Comparison of ENCODE assay signal across 17 mouse cellular contexts in genomic region chr8:90241461-90241860, GRCm38 (mm10).
A peak's percentile ranks its signal among the peaks of the same experiment; 100 is the strongest.
DNase-seq lines count a peak whose midpoint lies in the region; ATAC-seq and TF ChIP-seq lines count a peak whose summit lies in the region.
"Had no signal": no experiment of that assay in that cellular context is flagged by ENCODE, and none has a peak within 500 bp of the region (broad histone marks: within the 10 kb centered on the region; RNA-seq: fewer than 3 reads in every experiment).

No protein-coding gene starts in this region.

- no peaks in the 10 kb centered on the region for H3K9me3 ChIP-seq in heart, embryonic 10.5 days
- H3K9me3 ChIP-seq in midbrain, embryonic 14.5 days (ENCODE audit: control insufficient read depth, low read length), result no peaks in the 10 kb centered on the region
- no peaks in the 10 kb centered on the region for H3K9me3 ChIP-seq in midbrain, embryonic 15.5 days
- H3K9me3 ChIP-seq: embryonic facial prominence, embryonic 10.5 days; embryonic facial prominence, embryonic 12.5 days; forebrain, embryonic 13.5 days had no signal

- TF ChIP-seq POLR2A in brain, embryonic 14.5 days (IDR thresholded peaks at IDR 0.05; ENCODE audit: borderline replicate concordance, extremely low read depth, insufficient read depth, insufficient read length, poor library complexity, severe bottlenecking), result no peak

- WGBS in heart, embryonic 10.5 days, result 81% methylated on average over 4 of the region's 4 CpGs
- 38% methylated on average over 4 of the region's 4 CpGs for WGBS in midbrain, embryonic 14.5 days
- 39% methylated on average over 4 of the region's 4 CpGs for WGBS in midbrain, embryonic 15.5 days

- TF ChIP-seq CTCF in brain, embryonic 14.5 days (IDR thresholded peaks at IDR 0.05; ENCODE audit: borderline replicate concordance, extremely low read depth, insufficient read depth, insufficient read length), result no peak

- H3K9ac ChIP-seq in midbrain, embryonic 14.5 days (replicated peaks; ENCODE audit: low read length), result no peak overlapping the region
- no peak overlapping the region for H3K9ac ChIP-seq in midbrain, embryonic 15.5 days
- H3K9ac ChIP-seq: embryonic facial prominence, embryonic 12.5 days; forebrain, embryonic 13.5 days had no signal

- DNase-seq in heart, adult 11 months, result peak; percentile 24
- no peak for DNase-seq in heart, embryonic 10.5 days (ENCODE audit: low spot score)
- DNase-seq in midbrain, embryonic 14.5 days, result peak; percentile 43
- DNase-seq in brain, embryonic 14.5 days (ENCODE audit: low read depth), result peak; percentile 78
- no peak for DNase-seq in spleen, postnatal 14 days (ENCODE audit: low spot score in 2 of 2)
- DNase-seq: adrenal gland, adult 2 months; adrenal gland, postnatal 10 days; adrenal gland, postnatal 25 days; cerebellum, adult 11-12 months; cerebellum, adult 2 months; cerebellum, adult 9-10 months; cerebellum, postnatal 25 days had no signal

- no peaks in the 10 kb centered on the region for H3K36me3 ChIP-seq in heart, embryonic 10.5 days
- H3K36me3 ChIP-seq in midbrain, embryonic 14.5 days (ENCODE audit: control insufficient read depth, insufficient read depth, low read length), result no peaks in the 10 kb centered on the region
- no peaks in the 10 kb centered on the region for H3K36me3 ChIP-seq in midbrain, embryonic 15.5 days (replicated peaks)
- H3K36me3 ChIP-seq: embryonic facial prominence, embryonic 10.5 days; embryonic facial prominence, embryonic 12.5 days had no signal

- H3K4me3 ChIP-seq in heart, embryonic 10.5 days, result no peak overlapping the region
- no peak overlapping the region for H3K4me3 ChIP-seq in midbrain, embryonic 14.5 days (replicated peaks; ENCODE audit: low read depth, low read length)
- H3K4me3 ChIP-seq in midbrain, embryonic 15.5 days, result no peak overlapping the region
- H3K4me3 ChIP-seq: embryonic facial prominence, embryonic 10.5 days; embryonic facial prominence, embryonic 12.5 days; forebrain, embryonic 13.5 days had no signal

- no peak overlapping the region for H3K4me2 ChIP-seq in midbrain, embryonic 14.5 days (ENCODE audit: low read length)
- no peak overlapping the region for H3K4me2 ChIP-seq in midbrain, embryonic 15.5 days
- H3K4me2 ChIP-seq: embryonic facial prominence, embryonic 12.5 days; forebrain, embryonic 13.5 days had no signal

- H3K27me3 ChIP-seq in heart, embryonic 10.5 days (ENCODE audit: insufficient read depth, poor library complexity, severe bottlenecking), result no peaks in the 10 kb centered on the region
- H3K27me3 ChIP-seq in midbrain, embryonic 14.5 days (ENCODE audit: control insufficient read depth, insufficient read depth, low read length), result no peaks in the 10 kb centered on the region
- H3K27me3 ChIP-seq in midbrain, embryonic 15.5 days (replicated peaks), result no peaks in the 10 kb centered on the region
- H3K27me3 ChIP-seq: embryonic facial prominence, embryonic 12.5 days; forebrain, embryonic 13.5 days had no signal

- ATAC-seq in midbrain, embryonic 14.5 days (ENCODE audit: low FRiP score, low TSS enrichment), result no peak
- ATAC-seq in midbrain, embryonic 15.5 days (replicated peaks), result no peak
- ATAC-seq: forebrain, embryonic 13.5 days; forebrain, embryonic 16.5 days had no signal

- H3K4me1 ChIP-seq in heart, embryonic 10.5 days, result no peaks in the 10 kb centered on the region
- H3K4me1 ChIP-seq in midbrain, embryonic 14.5 days (ENCODE audit: control insufficient read depth, insufficient read depth, low read length), result peaks cover 24% of the 10 kb centered on the region
- peaks cover 18% of the 10 kb centered on the region for H3K4me1 ChIP-seq in midbrain, embryonic 15.5 days

- no peak overlapping the region for H3K27ac ChIP-seq in heart, embryonic 10.5 days
- H3K27ac ChIP-seq in midbrain, embryonic 14.5 days (replicated peaks; ENCODE audit: low read depth, low read length), result no peak overlapping the region
- H3K27ac ChIP-seq in midbrain, embryonic 15.5 days, result no peak overlapping the region
- H3K27ac ChIP-seq: embryonic facial prominence, embryonic 10.5 days; embryonic facial prominence, embryonic 12.5 days; forebrain, embryonic 13.5 days had no signal

Comparison
In these comparisons a context has a peak if more than half of its experiments do, and no peak if none do; other contexts are left out.
1. DNase-seq: peak in heart, adult 11 months (single experiment), midbrain, embryonic 14.5 days (single experiment) and brain, embryonic 14.5 days (single experiment); none in heart, embryonic 10.5 days (single experiment) and spleen, postnatal 14 days (0 of 2).